Mouse (Mus musculus): ENCODE results near the gene Iqsec1.
A peak's percentile ranks its signal among the peaks of the same experiment; 100 is the strongest.

Iqsec1 gene

DNA sequence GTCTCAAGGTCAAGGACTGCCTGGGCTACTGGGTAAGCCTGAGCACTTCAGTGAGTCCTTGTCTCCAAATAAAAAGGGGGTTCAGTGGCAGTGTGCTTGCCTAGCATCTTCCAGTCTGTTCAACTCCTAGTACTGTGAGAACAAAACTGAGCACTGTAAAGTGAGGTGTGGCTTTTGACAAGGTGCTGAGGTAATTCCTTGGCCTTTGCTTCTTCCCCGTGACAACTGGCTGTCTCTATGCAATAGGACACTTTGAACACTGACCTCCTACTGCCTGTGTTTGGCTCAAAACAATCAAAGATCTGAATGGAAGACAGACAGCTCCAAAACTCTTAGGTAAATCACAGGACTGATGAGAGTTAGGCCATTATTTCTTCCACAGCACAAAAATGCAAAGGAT is 246.0 kb downstream of the Iqsec1 start:
- Histone ChIP-seq H3K36me3 (ENCODE audit: control insufficient read depth, insufficient read depth, low read length, poor library complexity, severe bottlenecking) (peaks cover 4% of the 10 kb centered on the region; the same call in 1 of the 2 replicates), H3K27me3 (ENCODE audit: control insufficient read depth, insufficient read depth, low read length, poor library complexity, severe bottlenecking) (no peaks in the 10 kb centered on the region)
- no peak for DNase-seq (ENCODE audit: low read depth, low spot score)

DNA sequence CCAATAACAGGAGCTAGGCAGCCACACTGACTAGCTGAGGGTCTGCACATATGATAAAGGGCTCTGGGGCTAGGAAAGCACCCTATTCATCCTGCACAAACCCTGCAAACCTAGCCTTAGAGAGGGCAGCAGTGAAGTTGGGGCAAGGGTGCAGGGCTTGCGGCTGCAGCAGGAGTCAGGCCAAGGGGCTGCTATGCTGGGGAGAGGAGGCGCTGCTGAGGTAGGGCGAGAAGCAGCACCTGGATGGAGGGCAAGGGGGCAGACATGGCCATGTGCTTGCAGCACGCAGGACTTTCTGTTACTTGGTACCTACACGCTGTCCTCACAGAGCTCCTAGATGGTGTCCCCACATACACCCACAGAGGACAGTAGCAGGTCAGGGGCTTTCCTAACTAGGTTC is 246.8 kb downstream of the Iqsec1 start:
- Histone ChIP-seq H3K27me3 (ENCODE audit: control insufficient read depth, insufficient read depth, low read length, poor library complexity, severe bottlenecking) (no peaks in the 10 kb centered on the region), H3K36me3 (ENCODE audit: control insufficient read depth, insufficient read depth, low read length, poor library complexity, severe bottlenecking) (peaks cover 4% of the 10 kb centered on the region)
- DNase-seq (ENCODE audit: low read depth, low spot score), result no peak

DNA sequence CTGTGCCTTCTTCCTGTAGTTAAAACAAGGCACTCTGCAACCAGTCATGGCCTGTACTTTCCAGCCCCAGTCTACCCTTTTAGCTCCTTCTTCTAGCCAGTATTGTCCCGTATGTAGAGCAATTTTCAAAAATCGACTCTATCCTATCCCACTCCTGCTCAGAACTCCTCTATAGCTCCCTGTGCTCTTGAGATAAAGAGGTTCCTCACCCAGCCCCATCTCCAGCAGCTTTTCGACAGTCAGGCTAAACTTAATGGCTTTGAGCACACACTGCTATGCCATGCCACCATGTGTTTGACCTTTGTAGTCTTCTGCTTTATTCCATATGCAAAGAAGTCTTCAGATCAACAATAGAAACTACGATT is 247.4 kb downstream of the Iqsec1 start:
- H3K27me3 ChIP-seq (ENCODE audit: control insufficient read depth, insufficient read depth, low read length, poor library complexity, severe bottlenecking), result no peaks in the 10 kb centered on the region
- no peak for DNase-seq (ENCODE audit: low read depth, low spot score)
- peaks cover 4% of the 10 kb centered on the region for H3K36me3 ChIP-seq (ENCODE audit: control insufficient read depth, insufficient read depth, low read length, poor library complexity, severe bottlenecking)

DNA sequence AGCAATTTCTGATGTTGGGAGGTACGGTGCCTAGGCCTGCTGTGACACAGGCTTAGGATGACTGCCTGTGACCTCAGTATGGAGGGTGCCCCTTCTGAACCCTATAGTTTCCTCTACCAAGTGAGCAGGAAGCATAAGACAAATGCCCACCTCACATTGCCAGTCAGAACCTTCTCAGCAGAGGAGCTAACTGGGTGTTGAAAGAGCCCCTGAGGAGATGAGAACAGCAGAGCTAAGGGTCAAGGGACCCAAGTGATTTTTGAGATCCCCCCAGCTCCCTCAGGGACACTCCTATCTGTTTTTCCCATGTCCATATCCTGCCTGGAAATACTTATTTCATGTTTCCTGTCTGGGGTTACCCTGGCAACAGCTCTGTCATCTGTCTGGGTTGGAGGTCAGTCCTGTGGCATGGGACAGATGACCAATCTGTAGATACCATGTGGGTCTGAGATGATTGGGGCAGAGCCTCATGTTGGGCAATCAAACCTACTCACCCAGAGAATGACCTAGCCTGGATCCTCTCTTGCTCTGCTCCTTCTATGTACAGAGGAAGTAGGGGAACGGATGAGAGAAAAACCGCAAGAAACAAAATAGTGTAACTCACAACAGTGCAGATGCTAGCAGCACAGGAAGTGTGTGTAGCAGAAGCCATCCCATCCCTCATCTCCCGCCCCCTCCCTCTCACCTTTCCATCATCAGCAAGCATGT is 248.0 kb downstream of the Iqsec1 start:
- H3K36me3 ChIP-seq (ENCODE audit: control insufficient read depth, insufficient read depth, low read length, poor library complexity, severe bottlenecking), result peaks cover 5% of the 10 kb centered on the region
- H3K27me3 ChIP-seq (ENCODE audit: control insufficient read depth, insufficient read depth, low read length, poor library complexity, severe bottlenecking), result no peaks in the 10 kb centered on the region
- peak; percentile 76 for DNase-seq (ENCODE audit: low read depth, low spot score)

DNA sequence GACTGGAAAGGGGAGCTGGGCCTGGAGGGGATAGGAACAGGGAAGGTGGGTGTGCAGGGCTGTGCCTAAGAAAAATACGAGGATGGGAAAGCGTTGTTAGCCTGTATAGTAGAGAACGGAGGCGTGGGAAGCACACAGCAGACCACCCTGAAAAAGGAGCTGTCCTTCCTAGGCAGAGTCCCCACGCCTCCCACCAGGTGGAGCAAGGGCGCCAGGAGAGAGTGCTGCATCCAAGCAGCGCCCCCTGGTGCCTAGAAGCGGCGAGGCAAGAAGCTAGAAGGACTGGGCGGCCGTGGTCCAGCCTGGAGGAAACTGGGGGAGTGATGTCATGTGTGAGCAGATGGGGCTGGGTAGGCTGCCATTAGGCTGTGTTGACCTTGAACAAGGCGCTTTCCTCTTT is 251.1 kb downstream of the Iqsec1 start:
- DNase-seq (ENCODE audit: low read depth, low spot score), result peak; percentile 91
- no peaks in the 10 kb centered on the region for H3K27me3 ChIP-seq (ENCODE audit: control insufficient read depth, insufficient read depth, low read length, poor library complexity, severe bottlenecking)
- H3K36me3 ChIP-seq (ENCODE audit: control insufficient read depth, insufficient read depth, low read length, poor library complexity, severe bottlenecking), result peaks cover 4% of the 10 kb centered on the region

DNA sequence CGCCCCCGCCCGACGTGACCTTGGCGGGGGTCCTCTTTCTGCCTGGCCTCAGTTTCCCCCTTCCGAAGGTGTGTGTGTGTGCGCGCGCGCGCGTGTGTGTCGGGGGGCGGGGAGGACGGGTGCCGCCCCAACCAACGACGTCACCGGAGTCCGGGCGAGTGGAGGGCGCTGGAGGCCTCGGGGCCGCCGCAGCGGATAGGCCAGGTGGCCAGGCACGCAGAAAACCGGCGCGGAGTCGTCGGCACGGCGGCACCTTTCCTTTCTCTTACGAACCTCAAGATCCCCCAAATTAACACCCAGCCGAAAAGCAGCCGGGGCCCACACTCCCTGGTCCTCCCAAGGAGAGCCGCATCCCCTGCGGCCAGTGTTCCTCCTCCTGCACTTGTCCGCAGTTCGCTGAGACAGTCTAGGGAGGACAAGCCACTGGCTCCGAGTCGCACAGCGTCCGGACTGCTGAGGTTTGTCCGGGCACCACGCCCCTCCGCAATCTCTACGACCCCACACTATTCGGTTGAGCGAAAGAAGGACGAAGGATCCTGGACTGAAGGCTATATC is 251.7 kb downstream of the Iqsec1 start:
- DNase-seq (ENCODE audit: low read depth, low spot score), result peak; percentile 40
- peaks cover 4% of the 10 kb centered on the region for H3K36me3 ChIP-seq (ENCODE audit: control insufficient read depth, insufficient read depth, low read length, poor library complexity, severe bottlenecking)
- H3K27me3 ChIP-seq (ENCODE audit: control insufficient read depth, insufficient read depth, low read length, poor library complexity, severe bottlenecking), result no peaks in the 10 kb centered on the region

DNA sequence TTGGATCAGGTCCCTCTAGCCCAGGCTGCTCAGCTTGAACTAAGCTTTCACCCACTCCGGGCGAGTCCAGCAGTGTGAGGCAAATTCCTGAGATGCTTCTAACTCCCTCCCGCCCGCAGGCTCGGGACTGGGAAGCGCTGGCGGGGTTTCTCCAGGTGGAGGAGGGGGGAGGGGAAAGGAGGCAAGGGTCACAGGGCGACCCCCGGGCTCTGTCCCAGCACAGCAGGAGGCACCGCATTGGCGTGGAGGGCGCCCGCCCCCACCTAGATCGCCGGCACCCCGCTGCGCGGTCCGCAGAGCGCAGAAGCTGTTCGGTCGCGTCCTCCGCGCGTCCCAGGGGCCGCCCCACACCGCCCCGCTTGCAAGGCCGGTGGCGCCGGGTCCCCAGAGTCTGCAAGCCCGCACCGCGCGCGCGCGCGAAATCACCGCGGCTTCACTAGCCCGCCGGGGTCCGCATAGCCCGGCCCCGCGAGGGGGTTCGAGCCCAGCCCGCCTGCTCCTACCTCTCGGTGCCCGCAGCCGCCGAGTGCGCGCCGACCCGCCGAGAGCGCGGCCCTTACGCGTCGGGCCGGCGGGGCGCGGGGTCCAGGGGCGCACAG is 252.3 kb downstream of the Iqsec1 start:
- Histone ChIP-seq H3K36me3 (ENCODE audit: control insufficient read depth, insufficient read depth, low read length, poor library complexity, severe bottlenecking) (peaks cover 4% of the 10 kb centered on the region), H3K27me3 (ENCODE audit: control insufficient read depth, insufficient read depth, low read length, poor library complexity, severe bottlenecking) (no peaks in the 10 kb centered on the region)
- peak; percentile 42 for DNase-seq (ENCODE audit: low read depth, low spot score)

DNA sequence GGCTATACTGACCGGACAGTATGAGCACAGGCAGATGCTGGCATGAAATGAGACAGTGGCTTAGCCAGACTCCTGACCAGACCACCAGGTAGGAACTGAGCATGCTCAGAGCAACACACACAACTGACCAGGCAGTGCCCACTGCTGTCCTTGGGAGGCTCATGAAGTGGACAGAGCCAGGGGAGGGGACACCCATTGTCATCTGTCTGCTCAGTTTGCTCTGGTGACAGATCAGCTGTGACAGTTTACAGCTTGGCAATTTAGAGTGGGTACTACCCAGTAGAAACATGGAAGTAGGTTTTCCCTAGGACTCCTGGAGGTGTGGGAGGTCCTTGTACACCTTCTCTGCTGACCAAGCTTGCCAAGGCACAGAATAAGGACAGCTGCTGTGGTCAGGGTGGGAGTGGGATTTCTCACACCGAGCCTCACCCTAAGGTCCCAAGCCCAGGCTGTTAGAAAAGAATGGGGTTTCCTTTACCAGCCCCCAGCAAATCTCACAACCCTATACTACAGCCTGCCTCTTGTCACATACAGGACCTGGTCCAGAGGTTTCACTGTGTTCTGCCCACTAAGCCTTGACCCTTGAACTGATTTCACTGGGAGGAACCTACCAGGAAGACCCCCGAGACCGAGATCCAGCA is 253.0 kb downstream of the Iqsec1 start:
- Histone ChIP-seq H3K36me3 (ENCODE audit: control insufficient read depth, insufficient read depth, low read length, poor library complexity, severe bottlenecking) (peaks cover 4% of the 10 kb centered on the region), H3K27me3 (ENCODE audit: control insufficient read depth, insufficient read depth, low read length, poor library complexity, severe bottlenecking) (no peaks in the 10 kb centered on the region)
- no peak for DNase-seq (ENCODE audit: low read depth, low spot score)

DNA sequence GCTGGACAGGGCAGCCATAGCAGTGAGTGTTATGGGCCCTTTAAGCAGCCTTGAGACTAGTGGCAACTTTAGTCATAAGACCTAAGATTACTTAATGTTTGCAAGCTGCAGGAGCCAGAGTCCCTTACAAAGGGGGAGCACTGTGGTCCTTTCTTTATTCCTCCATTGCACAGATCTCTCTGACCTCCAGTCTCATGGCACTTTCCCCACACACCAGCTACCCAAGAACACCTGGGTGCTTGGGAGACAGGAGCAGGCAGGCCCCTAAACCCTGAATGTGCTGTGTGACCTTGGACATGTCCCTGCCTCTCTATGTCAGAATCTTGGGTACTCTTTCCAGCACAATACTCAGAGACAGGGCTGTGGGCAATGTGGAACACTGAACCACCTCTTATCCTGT is 253.7 kb downstream of the Iqsec1 start:
- peaks cover 4% of the 10 kb centered on the region for H3K36me3 ChIP-seq (ENCODE audit: control insufficient read depth, insufficient read depth, low read length, poor library complexity, severe bottlenecking)
- no peak for DNase-seq (ENCODE audit: low read depth, low spot score)

DNA sequence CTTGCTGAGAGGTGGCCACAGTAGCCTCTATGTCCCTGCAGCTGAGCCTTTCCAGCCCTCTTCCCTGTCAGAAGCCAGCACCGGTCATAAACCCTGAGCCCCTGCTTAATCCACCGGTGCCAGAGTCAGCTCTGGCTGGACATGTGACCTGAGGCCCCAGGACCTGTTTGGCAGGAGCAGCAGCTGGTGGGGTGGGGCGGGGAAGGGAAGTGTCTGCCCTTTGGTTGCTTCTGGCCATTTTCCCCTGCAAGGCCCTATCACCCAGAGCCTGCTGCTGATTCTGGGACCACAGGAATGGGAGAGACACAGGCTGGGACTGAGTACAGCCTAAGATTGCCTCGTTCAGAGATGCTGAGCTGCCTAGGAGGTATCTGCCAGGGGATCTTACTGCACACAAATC is 257.2 kb downstream of the Iqsec1 start:
- no peak for DNase-seq (ENCODE audit: low read depth, low spot score)
- Histone ChIP-seq H3K27me3 (ENCODE audit: control insufficient read depth, insufficient read depth, low read length, poor library complexity, severe bottlenecking) (no peaks in the 10 kb centered on the region), H3K36me3 (ENCODE audit: control insufficient read depth, insufficient read depth, low read length, poor library complexity, severe bottlenecking) (peaks cover 2% of the 10 kb centered on the region)

More for the DNA sequence above, 253.7 kb downstream of the Iqsec1 start:
- no peaks in the 10 kb centered on the region for H3K27me3 ChIP-seq (ENCODE audit: control insufficient read depth, insufficient read depth, low read length, poor library complexity, severe bottlenecking)

DNA sequence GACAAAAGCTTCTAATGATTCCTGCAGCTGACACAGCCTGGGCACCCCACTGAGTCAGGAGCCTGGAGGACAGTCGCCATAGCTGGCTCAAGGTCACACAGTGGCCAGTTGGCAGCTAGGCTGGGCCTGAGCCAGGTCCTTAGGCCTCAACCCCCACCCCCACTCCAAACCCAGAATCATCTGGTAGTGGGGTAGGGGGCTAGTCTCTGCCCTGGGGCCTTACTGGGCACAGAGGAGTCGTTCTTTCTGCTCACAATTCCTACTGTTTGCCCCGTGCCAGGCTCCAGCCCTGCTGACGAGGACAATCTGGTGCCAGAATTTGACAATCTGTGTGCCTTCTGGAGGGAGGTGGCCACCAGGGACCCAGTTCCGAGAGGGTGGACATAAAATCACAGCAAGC is 258.7 kb downstream of the Iqsec1 start:
- DNase-seq (ENCODE audit: low read depth, low spot score), result no peak
- Histone ChIP-seq H3K27me3 (ENCODE audit: control insufficient read depth, insufficient read depth, low read length, poor library complexity, severe bottlenecking) (no peaks in the 10 kb centered on the region), H3K36me3 (ENCODE audit: control insufficient read depth, insufficient read depth, low read length, poor library complexity, severe bottlenecking) (no peaks in the 10 kb centered on the region; the same call in none of the 2 replicates)

DNA sequence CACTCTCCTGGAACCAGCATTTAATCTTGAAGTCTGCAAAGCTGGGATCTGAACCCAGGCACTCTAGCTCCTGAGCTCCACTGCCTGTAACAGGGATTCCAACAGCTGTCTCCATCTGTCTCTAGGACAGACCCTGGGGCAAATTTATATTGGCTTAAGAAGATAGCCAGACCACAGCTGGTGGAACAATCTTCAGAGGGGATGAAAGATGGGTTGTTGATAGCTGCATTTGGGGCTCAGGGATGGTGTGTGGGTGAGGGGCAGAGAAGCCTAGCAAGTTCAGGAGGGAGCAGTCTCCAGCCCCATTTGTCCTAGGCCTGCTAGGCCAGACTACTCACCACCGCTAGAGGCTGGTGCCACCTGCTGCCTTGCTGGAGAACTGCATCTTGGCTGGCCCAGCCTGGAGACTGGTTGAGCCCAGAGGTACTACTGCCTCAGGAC is 260.0 kb downstream of the Iqsec1 start:
- peak; percentile 81 for DNase-seq (ENCODE audit: low read depth, low spot score)
- H3K27me3 ChIP-seq (ENCODE audit: control insufficient read depth, insufficient read depth, low read length, poor library complexity, severe bottlenecking), result no peaks in the 10 kb centered on the region
- no peaks in the 10 kb centered on the region; the same call in 1 of the 2 replicates for H3K36me3 ChIP-seq (ENCODE audit: control insufficient read depth, insufficient read depth, low read length, poor library complexity, severe bottlenecking)

DNA sequence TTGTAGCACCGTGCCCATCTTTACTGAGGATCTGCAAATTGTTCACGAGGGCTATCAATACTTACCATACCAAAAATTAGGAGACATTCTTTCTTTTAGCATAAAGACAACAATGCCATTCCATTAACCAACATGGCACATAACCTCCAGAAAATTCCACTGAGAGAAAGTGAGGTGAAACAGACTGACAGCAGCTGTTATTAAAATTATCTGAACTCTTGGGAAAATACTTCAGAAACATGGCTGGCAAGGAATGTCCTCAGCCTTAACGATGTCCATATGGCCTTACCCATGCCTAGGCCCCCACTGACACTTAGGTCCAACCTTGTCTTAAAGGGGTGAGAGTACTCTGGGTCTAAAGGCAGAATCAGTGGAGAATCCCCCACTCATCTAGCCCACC is 260.7 kb downstream of the Iqsec1 start:
- DNase-seq (ENCODE audit: low read depth, low spot score), result no peak
- Histone ChIP-seq H3K36me3 (ENCODE audit: control insufficient read depth, insufficient read depth, low read length, poor library complexity, severe bottlenecking) (peaks cover 2% of the 10 kb centered on the region; the same call in 1 of the 2 replicates), H3K27me3 (ENCODE audit: control insufficient read depth, insufficient read depth, low read length, poor library complexity, severe bottlenecking) (no peaks in the 10 kb centered on the region)

DNA sequence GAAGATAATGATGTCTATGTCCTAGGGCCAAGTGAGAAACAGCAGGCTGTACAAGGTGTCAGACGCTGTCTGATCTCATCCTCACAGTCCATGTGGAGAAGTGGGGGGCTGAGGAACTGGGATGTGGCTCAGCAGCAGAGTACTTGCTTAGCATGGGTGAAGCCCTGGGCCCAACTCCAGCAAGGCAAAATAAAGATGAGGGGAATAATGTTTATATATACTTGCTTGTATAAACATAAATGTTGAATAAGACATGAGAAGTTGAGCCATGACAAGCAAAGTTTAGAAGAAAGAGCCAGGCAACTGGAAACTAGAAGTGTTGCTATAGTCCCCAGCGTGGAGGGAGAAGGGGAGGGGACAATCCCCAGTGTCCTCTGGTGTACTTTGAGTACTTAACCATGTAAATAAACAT is 261.8 kb downstream of the Iqsec1 start:
- H3K36me3 ChIP-seq (ENCODE audit: control insufficient read depth, insufficient read depth, low read length, poor library complexity, severe bottlenecking), result peaks cover 2% of the 10 kb centered on the region; the same call in 1 of the 2 replicates
- no peaks in the 10 kb centered on the region for H3K27me3 ChIP-seq (ENCODE audit: control insufficient read depth, insufficient read depth, low read length, poor library complexity, severe bottlenecking)
- DNase-seq (ENCODE audit: low read depth, low spot score), result no peak

DNA sequence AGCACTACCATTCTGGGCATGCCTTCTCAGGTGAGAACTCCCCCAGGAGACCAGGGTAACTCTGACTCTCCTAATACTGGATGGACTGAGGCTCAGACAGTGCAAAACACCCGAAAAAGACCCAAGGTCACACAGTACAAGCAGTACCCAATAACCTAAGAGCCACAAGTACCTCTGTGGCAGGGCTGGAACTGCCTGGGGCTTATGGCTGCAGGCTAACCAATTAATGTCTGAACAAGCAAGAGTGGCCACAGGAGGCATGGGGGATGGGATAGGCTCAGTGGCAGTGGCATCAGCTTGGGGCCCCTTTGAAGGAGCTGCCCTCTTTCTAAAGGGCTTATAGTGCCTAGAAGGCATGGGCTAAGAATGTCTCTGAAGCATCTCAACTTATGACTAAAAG is 263.0 kb downstream of the Iqsec1 start:
- H3K36me3 ChIP-seq (ENCODE audit: control insufficient read depth, insufficient read depth, low read length, poor library complexity, severe bottlenecking), result peaks cover 3% of the 10 kb centered on the region
- H3K27me3 ChIP-seq (ENCODE audit: control insufficient read depth, insufficient read depth, low read length, poor library complexity, severe bottlenecking), result no peaks in the 10 kb centered on the region
- no peak for DNase-seq (ENCODE audit: low read depth, low spot score)

Data from splenic B cell, adult 2 months (primary cell).